7 mouse cellular contexts compared by ENCODE assay signal in genomic region chr2:163968581-163968980, GRCm38 (mm10). TPM values are rescaled to one million over a fixed set of nuclear protein-coding genes. Genes with fewer than 3 reads are reported as not detected.
DNase-seq lines count a peak whose midpoint lies in the region; ATAC-seq and TF ChIP-seq lines count a peak whose summit lies in the region.

No protein-coding gene starts in this region.

- no peak for TF ChIP-seq POLR2A in brain, embryonic 14.5 days (IDR thresholded peaks at IDR 0.05; ENCODE audit: borderline replicate concordance, extremely low read depth, insufficient read depth, insufficient read length, poor library complexity, severe bottlenecking)

- H3K4me3 ChIP-seq in forebrain, embryonic 11.5 days (ENCODE audit: low read depth, low read length), result no peak overlapping the region
- H3K4me3 ChIP-seq in lung, embryonic 14.5 days (ENCODE audit: low read depth, low read length), result no peak overlapping the region

- no peaks in the 10 kb centered on the region for H3K9me3 ChIP-seq in forebrain, embryonic 11.5 days (ENCODE audit: control insufficient read depth, low read length)
- H3K9me3 ChIP-seq in lung, embryonic 14.5 days (ENCODE audit: low read depth, low read length), result no peaks in the 10 kb centered on the region

- H3K27me3 ChIP-seq in forebrain, embryonic 11.5 days (ENCODE audit: control insufficient read depth, insufficient read depth, low read length), result no peaks in the 10 kb centered on the region
- H3K27me3 ChIP-seq in lung, embryonic 14.5 days (ENCODE audit: insufficient read depth, low read length), result no peaks in the 10 kb centered on the region

- peak; percentile 87; the same call in 1 of the 2 replicates for TF ChIP-seq CTCF in brain, embryonic 14.5 days (IDR thresholded peaks at IDR 0.05; ENCODE audit: borderline replicate concordance, extremely low read depth, insufficient read depth, insufficient read length)
- TF ChIP-seq CTCF in lung, embryonic 14.5 days (IDR thresholded peaks at IDR 0.05; ENCODE audit: low read depth), result peak; percentile 96

- 3% methylated on average over 5 of the region's 5 CpGs for WGBS in forebrain, embryonic 11.5 days
- WGBS in lung, embryonic 14.5 days, result 2% methylated on average over 5 of the region's 5 CpGs

- no peak overlapping the region for H3K4me2 ChIP-seq in forebrain, embryonic 11.5 days (ENCODE audit: low read depth, low read length, severe bottlenecking)
- H3K4me2 ChIP-seq in lung, embryonic 14.5 days, result no peak overlapping the region

- H3K9ac ChIP-seq in forebrain, embryonic 11.5 days (ENCODE audit: low read length), result no peak overlapping the region
- no peak overlapping the region for H3K9ac ChIP-seq in lung, embryonic 14.5 days

- peak; percentile 85 for DNase-seq in 3T3-L1 (ENCODE audit: low read depth, low spot score)
- DNase-seq in CD4-positive helper T cell, adult 2 months (ENCODE audit: low read depth, low spot score), result peak; percentile 37
- peak; percentile 78 for DNase-seq in brain, embryonic 14.5 days (ENCODE audit: low read depth)
- DNase-seq in forebrain, embryonic 11.5 days (ENCODE audit: low spot score), result peak; percentile 81
- DNase-seq in kidney, postnatal 14 days, result peak; percentile 66
- DNase-seq in lung, embryonic 14.5 days, result peak; percentile 90
- DNase-seq in retina, postnatal 1 day, result peak; percentile 75

- H3K36me3 ChIP-seq in forebrain, embryonic 11.5 days (ENCODE audit: control insufficient read depth, insufficient read depth, low read length), result no peaks in the 10 kb centered on the region
- H3K36me3 ChIP-seq in lung, embryonic 14.5 days (ENCODE audit: insufficient read depth), result no peaks in the 10 kb centered on the region

- no peaks in the 10 kb centered on the region for H3K4me1 ChIP-seq in forebrain, embryonic 11.5 days (replicated peaks; ENCODE audit: control insufficient read depth, insufficient read depth, low read length)
- no peaks in the 10 kb centered on the region for H3K4me1 ChIP-seq in lung, embryonic 14.5 days (ENCODE audit: insufficient read depth)

- H3K27ac ChIP-seq in forebrain, embryonic 11.5 days (ENCODE audit: low read depth, low read length), result no peak overlapping the region
- no peak overlapping the region for H3K27ac ChIP-seq in lung, embryonic 14.5 days (ENCODE audit: low read depth)

- 0 out of 2 replicates have a peak, but pooled peaks have one; percentile 46 for ATAC-seq in forebrain, embryonic 11.5 days (replicated peaks; ENCODE audit: low FRiP score)
- no peak for ATAC-seq in lung, embryonic 14.5 days (ENCODE audit: insufficient read depth)

RNA-seq across cellular contexts. Expression of gene Ywhab, which starts 26.2 kb away (rescaled TPM):
- polyA plus RNA-seq in brain, embryonic 14.5 days (2012; rRNA removed), result 139 and 214 TPM in 2 replicates
- polyA plus RNA-seq in forebrain, embryonic 11.5 days (2014; fragmentation: Nextera tagmentation; extraction: Ambion mirVana), result 316 and 330 TPM in 2 replicates
- 316 and 319 TPM in 2 replicates for polyA plus RNA-seq in lung, embryonic 14.5 days (2014; fragmentation: Nextera tagmentation; extraction: Ambion mirVana)

RNA-seq across cellular contexts. Expression of gene Rims4, which starts 50.1 kb away (rescaled TPM):
- 5.6 and 13.4 TPM in 2 replicates for polyA plus RNA-seq in brain, embryonic 14.5 days (2012; rRNA removed)
- 0.98 and 1.2 TPM in 2 replicates for polyA plus RNA-seq in forebrain, embryonic 11.5 days (2014; fragmentation: Nextera tagmentation; extraction: Ambion mirVana)
- polyA plus RNA-seq in lung, embryonic 14.5 days (2014; fragmentation: Nextera tagmentation; extraction: Ambion mirVana), result 0.11 and 0.25 TPM in 2 replicates

RNA-seq across cellular contexts. Expression of gene Pabpc1l, which starts 56.7 kb away (rescaled TPM):
- polyA plus RNA-seq in brain, embryonic 14.5 days (2012; rRNA removed), result 2.7 and 2.8 TPM in 2 replicates
- polyA plus RNA-seq in forebrain, embryonic 11.5 days (2014; fragmentation: Nextera tagmentation; extraction: Ambion mirVana), result 1.4 and 1.5 TPM in 2 replicates
- polyA plus RNA-seq in lung, embryonic 14.5 days (2014; fragmentation: Nextera tagmentation; extraction: Ambion mirVana), result 1.1 and 1.8 TPM in 2 replicates

Comparison
In these comparisons a context has a peak if more than half of its experiments do, and no peak if none do; other contexts are left out.
1. DNase-seq: peak in every context shown above with its lines; median percentile 90 in lung, embryonic 14.5 days; 85 in 3T3-L1; 81 in forebrain, embryonic 11.5 days; 78 in brain, embryonic 14.5 days; 75 in retina, postnatal 1 day; 66 in kidney, postnatal 14 days; 37 in CD4-positive helper T cell, adult 2 months.